Mouse (Mus musculus): ENCODE data around the gene Aqp9. TPM values are rescaled to one million over a fixed set of nuclear protein-coding genes. Genes with fewer than 3 reads are reported as not detected.

Aqp9 gene
- polyA plus RNA-seq, 1 experiment from 2014 or later, result 7.5 TPM

DNA sequence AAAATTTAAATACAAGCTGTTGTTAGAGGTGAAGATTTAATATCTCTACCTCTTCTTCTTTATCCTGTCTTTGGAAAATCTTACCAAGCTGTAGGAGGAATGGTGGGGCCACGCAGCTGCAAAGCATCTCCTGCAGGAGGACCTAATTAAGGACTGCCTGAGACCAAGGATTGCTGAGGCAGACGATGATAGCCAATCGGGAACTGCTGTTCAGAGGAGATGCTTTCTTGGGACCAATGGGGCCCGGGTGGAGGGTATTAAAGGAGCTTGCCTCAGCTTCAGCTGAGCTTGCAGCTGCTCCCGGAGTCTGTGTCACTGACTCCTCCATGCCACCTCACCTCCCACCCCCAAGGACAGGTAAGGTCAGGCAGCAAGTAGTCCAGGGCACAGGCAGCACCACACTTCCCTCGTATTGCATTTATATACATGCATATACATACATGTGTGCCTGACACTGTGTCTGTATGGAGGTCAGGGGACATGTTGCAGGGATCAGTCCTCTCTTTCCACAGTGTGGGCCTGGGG lies 99.6 kb downstream of the Aqp9 start:
- H3K36me3 ChIP-seq (ENCODE audit: control insufficient read depth, insufficient read depth), result no peaks in the 10 kb centered on the region
- no peaks in the 10 kb centered on the region for H3K9me3 ChIP-seq (replicated peaks; ENCODE audit: control insufficient read depth, low read length)
- no peak overlapping the region for H3K9ac ChIP-seq (ENCODE audit: low read depth, low read length)
- WGBS (ENCODE audit: insufficient replicate concordance), result 60% methylated on average over 6 of the region's 6 CpGs
- H3K4me3 ChIP-seq (ENCODE audit: low read depth, low read length), result no peak overlapping the region
- no peaks in the 10 kb centered on the region for H3K27me3 ChIP-seq (ENCODE audit: control insufficient read depth, insufficient read depth, low read depth, low read length)
- H3K4me1 ChIP-seq (ENCODE audit: control insufficient read depth, low read depth, low read length), result no peaks in the 10 kb centered on the region
- no peak overlapping the region for H3K27ac ChIP-seq (ENCODE audit: low read length)
- H3K4me2 ChIP-seq (ENCODE audit: low read depth, low read length), result no peak overlapping the region
- ATAC-seq (ENCODE audit: low read depth), result no peak

DNA sequence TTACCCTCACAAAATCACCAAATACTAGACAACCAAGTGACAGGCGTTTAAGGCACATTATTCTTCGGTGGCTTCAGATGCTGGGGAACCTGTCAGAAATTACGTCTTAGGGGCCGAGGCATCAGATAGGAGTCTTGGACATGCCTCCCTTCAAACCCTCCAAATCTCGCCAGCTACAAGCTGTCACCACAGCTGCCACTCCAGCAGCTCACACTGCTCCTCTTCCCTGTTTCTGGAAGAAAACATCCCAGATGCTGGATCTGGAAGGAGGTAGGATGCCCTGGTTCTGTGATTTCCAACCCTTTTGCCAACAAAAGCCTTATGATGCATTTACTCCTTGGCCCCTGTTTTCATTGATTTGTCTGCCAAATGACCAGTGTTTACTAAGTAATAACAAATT lies 101.3 kb downstream of the Aqp9 start:
- H3K9ac ChIP-seq (ENCODE audit: low read depth, low read length), result no peak overlapping the region
- H3K4me3 ChIP-seq (ENCODE audit: low read depth, low read length), result no peak overlapping the region
- no peaks in the 10 kb centered on the region for H3K27me3 ChIP-seq (ENCODE audit: control insufficient read depth, insufficient read depth, low read depth, low read length)
- no peak for ATAC-seq (ENCODE audit: low read depth)
- no peak overlapping the region for H3K4me2 ChIP-seq (ENCODE audit: low read depth, low read length)
- WGBS (ENCODE audit: insufficient replicate concordance), result 60% methylated on average over 5 of the region's 5 CpGs
- H3K36me3 ChIP-seq (ENCODE audit: control insufficient read depth, insufficient read depth), result no peaks in the 10 kb centered on the region
- H3K27ac ChIP-seq (ENCODE audit: low read length), result no peak overlapping the region
- no peaks in the 10 kb centered on the region for H3K4me1 ChIP-seq (ENCODE audit: control insufficient read depth, low read depth, low read length)
- H3K9me3 ChIP-seq (replicated peaks; ENCODE audit: control insufficient read depth, low read length), result no peaks in the 10 kb centered on the region

DNA sequence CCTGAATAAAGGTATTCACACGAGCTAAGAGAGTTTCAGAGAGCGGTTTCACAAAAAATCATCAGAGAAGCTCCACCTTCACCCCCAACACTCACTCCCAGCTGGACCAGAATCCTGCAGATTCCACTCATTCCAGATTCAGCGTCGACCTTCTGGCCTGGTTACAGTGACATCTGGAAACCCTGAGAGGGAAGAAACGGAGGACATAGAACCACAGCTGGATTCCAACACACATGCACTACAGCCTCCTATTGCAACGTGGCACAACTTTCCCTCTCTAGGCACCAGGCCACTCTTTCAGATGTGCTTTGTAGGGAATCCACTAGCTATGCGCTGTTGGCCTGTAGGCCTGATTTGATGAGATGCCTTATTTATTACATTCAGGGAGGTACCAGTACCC lies 102.0 kb downstream of the Aqp9 start:
- WGBS (ENCODE audit: insufficient replicate concordance), result 65% methylated on average over 7 of the region's 7 CpGs
- no peak for ATAC-seq (ENCODE audit: low read depth)

DNA sequence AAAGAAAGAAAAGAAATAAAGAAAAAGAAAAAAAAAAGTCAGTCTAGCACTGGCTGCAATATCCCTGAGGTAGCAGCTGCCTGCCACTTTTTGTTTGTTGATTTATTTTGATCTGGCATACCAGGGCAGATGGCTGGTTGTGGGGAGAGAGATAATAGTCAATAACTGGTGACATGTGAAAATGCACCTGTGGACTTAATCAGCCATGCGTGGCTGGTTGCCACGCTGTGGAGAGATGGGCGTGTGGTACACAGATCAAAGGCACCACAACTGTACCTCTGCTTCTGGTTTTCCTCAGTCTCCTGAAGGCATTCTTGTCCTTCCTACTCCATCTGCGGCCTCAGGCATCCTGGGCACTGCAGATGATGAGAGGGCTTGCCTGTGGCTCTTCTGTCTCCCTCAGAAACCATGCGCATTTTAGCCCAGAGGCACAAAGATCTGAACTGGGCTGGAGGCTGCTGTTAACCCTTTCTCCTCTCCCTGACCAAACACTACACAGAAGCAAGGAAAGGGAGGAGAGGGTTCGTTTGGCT lies 103.1 kb downstream of the Aqp9 start:
- H3K4me1 ChIP-seq (ENCODE audit: control insufficient read depth, low read depth, low read length), result no peaks in the 10 kb centered on the region
- H3K9ac ChIP-seq (ENCODE audit: low read depth, low read length), result no peak overlapping the region
- H3K27ac ChIP-seq (ENCODE audit: low read length), result no peak overlapping the region
- no peaks in the 10 kb centered on the region for H3K9me3 ChIP-seq (replicated peaks; ENCODE audit: control insufficient read depth, low read length)
- H3K4me2 ChIP-seq (ENCODE audit: low read depth, low read length), result no peak overlapping the region
- 60% methylated on average over 6 of the region's 6 CpGs for WGBS (ENCODE audit: insufficient replicate concordance)
- ATAC-seq (ENCODE audit: low read depth), result no peak
- no peaks in the 10 kb centered on the region for H3K36me3 ChIP-seq (ENCODE audit: control insufficient read depth, insufficient read depth)
- H3K4me3 ChIP-seq (ENCODE audit: low read depth, low read length), result no peak overlapping the region
- H3K27me3 ChIP-seq (ENCODE audit: control insufficient read depth, insufficient read depth, low read depth, low read length), result no peaks in the 10 kb centered on the region

More for the DNA sequence above, 102.0 kb downstream of the Aqp9 start:
- Histone ChIP-seq H3K9ac (ENCODE audit: low read depth, low read length) (no peak overlapping the region), H3K27ac (ENCODE audit: low read length) (no peak overlapping the region), H3K9me3 (replicated peaks; ENCODE audit: control insufficient read depth, low read length) (no peaks in the 10 kb centered on the region), H3K4me1 (ENCODE audit: control insufficient read depth, low read depth, low read length) (no peaks in the 10 kb centered on the region), H3K27me3 (ENCODE audit: control insufficient read depth, insufficient read depth, low read depth, low read length) (no peaks in the 10 kb centered on the region), H3K36me3 (ENCODE audit: control insufficient read depth, insufficient read depth) (no peaks in the 10 kb centered on the region), H3K4me3 (ENCODE audit: low read depth, low read length) (no peak overlapping the region), H3K4me2 (ENCODE audit: low read depth, low read length) (no peak overlapping the region)

DNA sequence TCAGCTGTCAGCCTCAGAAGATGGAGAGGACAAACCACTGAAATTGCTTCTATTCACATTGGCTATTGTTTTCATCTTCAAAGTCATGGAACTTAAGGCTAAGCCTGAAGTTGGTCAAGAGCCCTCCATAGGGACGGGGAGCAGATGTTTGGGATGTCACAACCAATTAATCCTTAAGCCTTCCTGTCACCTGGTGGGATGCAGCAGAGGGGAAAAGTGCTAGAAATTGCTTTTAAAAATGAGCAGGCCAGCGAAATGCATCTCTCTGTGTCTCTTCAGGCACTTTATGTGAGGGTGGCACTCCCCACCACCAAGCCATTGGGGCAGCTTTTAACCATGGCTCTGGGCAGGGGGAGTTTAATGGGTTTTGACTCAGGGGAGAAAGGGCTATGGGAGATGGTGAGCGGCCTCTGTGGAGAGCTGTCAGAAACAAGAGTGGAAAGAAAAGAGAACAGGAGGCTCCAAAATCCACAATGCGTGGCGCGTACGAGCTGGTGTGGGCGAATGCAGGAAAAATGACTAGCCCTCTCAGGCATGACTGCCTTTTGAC lies 104.1 kb downstream of the Aqp9 start:
- H3K4me2 ChIP-seq (ENCODE audit: low read depth, low read length), result no peak overlapping the region
- no peak for ATAC-seq (ENCODE audit: low read depth)
- H3K9ac ChIP-seq (ENCODE audit: low read depth, low read length), result no peak overlapping the region
- 72% methylated on average over 8 of the region's 8 CpGs for WGBS (ENCODE audit: insufficient replicate concordance)
- H3K9me3 ChIP-seq (replicated peaks; ENCODE audit: control insufficient read depth, low read length), result no peaks in the 10 kb centered on the region
- no peaks in the 10 kb centered on the region for H3K4me1 ChIP-seq (ENCODE audit: control insufficient read depth, low read depth, low read length)
- no peak overlapping the region for H3K27ac ChIP-seq (ENCODE audit: low read length)
- no peak overlapping the region for H3K4me3 ChIP-seq (ENCODE audit: low read depth, low read length)
- no peaks in the 10 kb centered on the region for H3K36me3 ChIP-seq (ENCODE audit: control insufficient read depth, insufficient read depth)
- no peaks in the 10 kb centered on the region for H3K27me3 ChIP-seq (ENCODE audit: control insufficient read depth, insufficient read depth, low read depth, low read length)

DNA sequence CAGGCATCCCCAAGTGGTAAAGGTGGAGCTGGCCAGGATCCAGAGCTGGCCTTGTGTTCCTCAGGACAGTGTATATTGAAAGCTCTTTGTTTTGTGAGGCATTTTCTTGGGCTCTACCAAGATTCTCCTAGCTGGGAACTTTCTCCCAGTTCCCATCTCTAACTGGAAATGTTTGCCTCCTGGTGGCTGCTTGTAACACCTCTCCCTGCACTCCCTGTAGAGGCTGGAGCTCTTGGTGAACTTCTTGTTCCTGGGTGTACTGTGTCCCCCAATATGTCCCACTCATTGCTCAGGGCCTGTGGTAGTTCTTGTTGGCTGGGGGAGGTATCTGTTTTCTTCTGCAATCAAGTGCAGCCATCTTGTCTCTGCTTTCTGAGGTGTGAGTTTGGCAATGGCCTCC lies 104.9 kb downstream of the Aqp9 start:
- Histone ChIP-seq H3K27ac (ENCODE audit: low read length) (no peak overlapping the region), H3K4me1 (ENCODE audit: control insufficient read depth, low read depth, low read length) (no peaks in the 10 kb centered on the region), H3K9me3 (replicated peaks; ENCODE audit: control insufficient read depth, low read length) (no peaks in the 10 kb centered on the region), H3K36me3 (ENCODE audit: control insufficient read depth, insufficient read depth) (no peaks in the 10 kb centered on the region), H3K4me2 (ENCODE audit: low read depth, low read length) (no peak overlapping the region), H3K9ac (ENCODE audit: low read depth, low read length) (no peak overlapping the region), H3K4me3 (ENCODE audit: low read depth, low read length) (no peak overlapping the region), H3K27me3 (ENCODE audit: control insufficient read depth, insufficient read depth, low read depth, low read length) (no peaks in the 10 kb centered on the region)
- ATAC-seq (ENCODE audit: low read depth), result no peak

DNA sequence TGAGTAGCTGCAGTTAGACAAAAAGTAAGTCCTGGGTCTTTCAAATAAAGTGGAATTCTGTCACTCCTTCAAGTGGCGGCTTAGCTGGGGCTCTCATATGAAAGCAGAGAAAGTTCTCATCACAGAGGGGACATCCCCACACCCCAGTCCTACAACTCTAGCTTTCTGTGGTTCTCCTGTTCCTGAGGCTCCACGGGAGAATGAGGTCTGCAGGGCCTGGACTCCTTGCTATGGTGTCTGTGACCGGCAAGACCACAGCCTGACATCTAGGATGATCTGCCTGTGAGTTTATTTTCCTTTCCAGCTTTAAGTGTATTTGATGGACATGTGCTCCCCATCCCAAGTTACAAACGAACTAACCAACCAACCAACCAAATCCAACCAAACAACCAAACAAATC lies 105.5 kb downstream of the Aqp9 start:
- H3K27ac ChIP-seq (ENCODE audit: low read length), result no peak overlapping the region

DNA sequence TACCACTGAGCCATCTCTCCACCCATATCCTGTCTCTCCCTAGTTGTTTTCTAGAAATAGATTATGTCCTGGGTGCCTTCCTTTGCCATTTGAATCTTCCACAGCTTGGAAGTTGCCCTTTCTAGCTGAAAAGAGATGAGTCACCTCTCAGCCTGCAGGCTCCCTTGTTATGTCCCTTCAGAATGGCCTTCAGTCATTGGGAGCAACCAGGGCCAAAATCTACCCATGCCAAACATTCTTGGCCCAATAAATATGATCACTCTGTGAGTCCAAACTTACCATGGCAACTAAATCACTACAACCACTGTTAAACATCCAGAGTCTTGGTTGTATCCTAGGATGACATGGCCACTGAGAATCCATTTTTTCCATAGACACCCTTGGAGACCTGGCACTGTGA lies 106.2 kb downstream of the Aqp9 start:
- no peak overlapping the region for H3K4me2 ChIP-seq (ENCODE audit: low read depth, low read length)
- no peak overlapping the region for H3K27ac ChIP-seq (ENCODE audit: low read length)
- no peaks in the 10 kb centered on the region for H3K27me3 ChIP-seq (ENCODE audit: control insufficient read depth, insufficient read depth, low read depth, low read length)
- no peak overlapping the region for H3K4me3 ChIP-seq (ENCODE audit: low read depth, low read length)
- H3K4me1 ChIP-seq (ENCODE audit: control insufficient read depth, low read depth, low read length), result no peaks in the 10 kb centered on the region
- H3K36me3 ChIP-seq (ENCODE audit: control insufficient read depth, insufficient read depth), result no peaks in the 10 kb centered on the region
- no peak overlapping the region for H3K9ac ChIP-seq (ENCODE audit: low read depth, low read length)
- no peaks in the 10 kb centered on the region for H3K9me3 ChIP-seq (replicated peaks; ENCODE audit: control insufficient read depth, low read length)
- ATAC-seq (ENCODE audit: low read depth), result no peak

More for the DNA sequence above, 105.5 kb downstream of the Aqp9 start:
- Histone ChIP-seq H3K36me3 (ENCODE audit: control insufficient read depth, insufficient read depth) (no peaks in the 10 kb centered on the region), H3K4me3 (ENCODE audit: low read depth, low read length) (no peak overlapping the region), H3K9me3 (replicated peaks; ENCODE audit: control insufficient read depth, low read length) (no peaks in the 10 kb centered on the region), H3K4me1 (ENCODE audit: control insufficient read depth, low read depth, low read length) (no peaks in the 10 kb centered on the region), H3K27me3 (ENCODE audit: control insufficient read depth, insufficient read depth, low read depth, low read length) (no peaks in the 10 kb centered on the region), H3K9ac (ENCODE audit: low read depth, low read length) (no peak overlapping the region), H3K4me2 (ENCODE audit: low read depth, low read length) (no peak overlapping the region)
- no peak for ATAC-seq (ENCODE audit: low read depth)
- 48% methylated on average over 4 of the region's 4 CpGs for whole genome bisulfite sequencing (ENCODE audit: insufficient replicate concordance)

Data from liver, embryonic 16.5 days (tissue).